Mouse (Mus musculus) Patski (cell line): ENCODE measurements at regions not wholly inside any gene's neighbourhood (a gene's known extent, or its start where the extent isn't known, plus 50 kb on each side); places are given as distances from the start of the nearest gene placed in this dataset.

ENCODE experiments used
- ATAC-seq: fragments of 100-300 bp; one replicate; pipeline ENCODE4 v1.8.0; 2021
- CTCF ChIA-PET: fragments of 350-600 bp; sonication (Branson Sonifier 250); formaldehyde crosslinking; loops from one replicate; lab custom pipeline; 2022; ENCODE audit warnings: inconsistent platforms; lab: Charles Lee
- POLR2A ChIA-PET: fragments of 350-600 bp; sonication (Branson Sonifier 250); formaldehyde crosslinking; loops from one replicate; lab custom pipeline; 2022; ENCODE audit warnings: antibody characterized with exemption, inconsistent platforms; lab: Charles Lee
- DNase-seq: peaks from one replicate; pipeline ENCODE4 v3.0.0-alpha.2; 2011; ENCODE audit warnings: low read depth, low spot score
- H3K27me3 ChIP-seq: fragments of 371-371 bp; one replicate; pipeline ENCODE4 v1.5.1; 2021
- CTCF ChIP-seq: fragments of 100-300 bp; IDR thresholded peaks from one replicate; pipeline ENCODE4 v1.5.1; 2021
- in situ Hi-C: fragments of 300-500 bp; cut with MboI; formaldehyde crosslinking; loops from 3 replicates; pipeline ENCODE4 v1.11.1; 2018; ENCODE audit warnings: low pct_unique_long_range_greater_than_20kb, mixed read lengths

GRCm38 (mm10) chr9:93991141-93991540 is 546.7 kb downstream of the 1190002N15Rik start:
- CTCF ChIA-PET = interaction anchor here (1.0 kb wide), 1 partner anchor 41 kb away, joined by 3 read pairs; no protein-coding TSS in a partner anchor
- no peak for DNase-seq
- no peaks in the 10 kb centered on the region for H3K27me3 ChIP-seq
- POLR2A ChIA-PET = interaction anchor here (0.6 kb wide), 1 partner anchor 563 kb away, joined by 3 read pairs; no protein-coding TSS in a partner anchor
- TF ChIP-seq CTCF = no peak
- in situ Hi-C loops = no loop called here
- ATAC-seq = no peak

- ChIA-PET POLR2A (no interaction called here), CTCF (no interaction called here)
- no peak for TF ChIP-seq CTCF
- DNase-seq (no peak), ATAC-seq (no peak)
- in situ Hi-C loops = no loop called here
- H3K27me3 ChIP-seq = peaks cover 4% of the 10 kb centered on the region
Observed at GRCm38 (mm10) chr9:93981136-93981535, 556.7 kb downstream of the 1190002N15Rik start.

GRCm38 (mm10) chr9:93969691-93970284 is 568.1 kb downstream of the 1190002N15Rik start:
- ATAC-seq (no peak), DNase-seq (no peak)
- ChIA-PET POLR2A (no interaction called here), CTCF (no interaction called here)
- TF ChIP-seq CTCF = no peak
- in situ Hi-C loops = no loop called here
- no peaks in the 10 kb centered on the region for H3K27me3 ChIP-seq

- ATAC-seq = no peak
- no peak for TF ChIP-seq CTCF
- POLR2A ChIA-PET = interaction anchor here (0.5 kb wide), 1 partner anchor 277 kb away, joined by 3 read pairs; no protein-coding TSS in a partner anchor
- in situ Hi-C loops = no loop called here
- CTCF ChIA-PET = no interaction called here
- DNase-seq = no peak
- H3K27me3 ChIP-seq = no peaks in the 10 kb centered on the region
Observed at GRCm38 (mm10) chr9:93969118-93969517, 568.8 kb downstream of the 1190002N15Rik start.

- ATAC-seq (no peak), DNase-seq (no peak)
- TF ChIP-seq CTCF = no peak
- H3K27me3 ChIP-seq = no peaks in the 10 kb centered on the region
- POLR2A ChIA-PET = no interaction called here
- in situ Hi-C loops = no loop called here
- CTCF ChIA-PET = no interaction called here
Observed at GRCm38 (mm10) chr9:93955235-93956040, 582.4 kb downstream of the 1190002N15Rik start.

GRCm38 (mm10) chr9:93948671-93949070 is 589.2 kb downstream of the 1190002N15Rik start:
- in situ Hi-C loops = no loop called here
- DNase-seq (no peak), ATAC-seq (no peak)
- ChIA-PET CTCF (no interaction called here), POLR2A (no interaction called here)
- no peak for TF ChIP-seq CTCF
- H3K27me3 ChIP-seq = no peaks in the 10 kb centered on the region

- no peak for DNase-seq
- TF ChIP-seq CTCF = no peak
- ATAC-seq = no peak
- POLR2A ChIA-PET = no interaction called here
- CTCF ChIA-PET = no interaction called here
- in situ Hi-C loops = no loop called here
- H3K27me3 ChIP-seq = no peaks in the 10 kb centered on the region
Observed at GRCm38 (mm10) chr9:93947053-93947452, 590.8 kb downstream of the 1190002N15Rik start.

- ChIA-PET CTCF (no interaction called here), POLR2A (no interaction called here)
- ATAC-seq (no peak), DNase-seq (no peak)
- no peak for TF ChIP-seq CTCF
- H3K27me3 ChIP-seq = no peaks in the 10 kb centered on the region
- in situ Hi-C loops = no loop called here
Observed at GRCm38 (mm10) chr9:93940193-93940592, 597.7 kb downstream of the 1190002N15Rik start.

GRCm38 (mm10) chr9:93930684-93931083 is 607.2 kb downstream of the 1190002N15Rik start:
- DNase-seq = no peak
- no peak for ATAC-seq

GRCm38 (mm10) chr9:93889256-93889655 is 648.6 kb downstream of the 1190002N15Rik start:
- DNase-seq (no peak), ATAC-seq (no peak)
- CTCF ChIA-PET = no interaction called here
- H3K27me3 ChIP-seq = no peaks in the 10 kb centered on the region
- TF ChIP-seq CTCF = no peak
- in situ Hi-C loops = no loop called here
- POLR2A ChIA-PET = no interaction called here

More at GRCm38 (mm10) chr9:93930684-93931083, 607.2 kb downstream of the 1190002N15Rik start:
- ChIA-PET POLR2A (no interaction called here), CTCF (no interaction called here)
- TF ChIP-seq CTCF = no peak
- in situ Hi-C loops = no loop called here
- H3K27me3 ChIP-seq = no peaks in the 10 kb centered on the region

GRCm38 (mm10) chr9:93880112-93880511 is 657.8 kb downstream of the 1190002N15Rik start:
- ATAC-seq (no peak), DNase-seq (no peak)
- ChIA-PET CTCF (interaction anchor here (1.1 kb wide), 1 partner anchor 33 kb away, joined by 4 read pairs; no protein-coding TSS in a partner anchor), POLR2A (no interaction called here)
- H3K27me3 ChIP-seq = no peaks in the 10 kb centered on the region
- no peak for TF ChIP-seq CTCF
- in situ Hi-C loops = no loop called here
